Mouse (Mus musculus): ENCODE data around the gene Rnase1.

Gene Rnase1

DNA sequence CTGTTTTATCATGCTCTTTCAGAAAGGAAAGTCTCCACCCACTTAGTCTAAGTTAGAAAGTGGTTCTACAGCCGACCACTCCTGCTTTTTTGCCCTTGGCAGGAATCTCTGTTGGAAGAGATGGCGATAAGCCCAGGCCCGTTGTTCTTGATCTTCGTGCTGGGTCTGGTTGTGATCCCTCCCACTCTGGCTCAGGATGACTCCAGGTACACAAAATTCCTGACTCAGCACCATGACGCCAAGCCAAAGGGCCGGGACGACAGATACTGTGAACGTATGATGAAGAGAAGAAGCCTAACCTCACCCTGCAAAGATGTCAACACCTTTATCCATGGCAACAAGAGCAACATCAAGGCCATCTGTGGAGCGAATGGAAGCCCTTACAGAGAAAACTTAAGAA is 45.3 kb downstream of the Rnase1 start:
- in situ Hi-C loops (cut with MboI; ENCODE audit: low pct_unique_long_range_greater_than_20kb in 1 of 2, low sequenced_read_pairs in 2 of 2, unreplicated experiment in 1 of 2) = loop anchor here in 1 of 2 experiments (5.0 kb wide), 1 partner anchor 166 kb away; no protein-coding TSS in a partner anchor

DNA sequence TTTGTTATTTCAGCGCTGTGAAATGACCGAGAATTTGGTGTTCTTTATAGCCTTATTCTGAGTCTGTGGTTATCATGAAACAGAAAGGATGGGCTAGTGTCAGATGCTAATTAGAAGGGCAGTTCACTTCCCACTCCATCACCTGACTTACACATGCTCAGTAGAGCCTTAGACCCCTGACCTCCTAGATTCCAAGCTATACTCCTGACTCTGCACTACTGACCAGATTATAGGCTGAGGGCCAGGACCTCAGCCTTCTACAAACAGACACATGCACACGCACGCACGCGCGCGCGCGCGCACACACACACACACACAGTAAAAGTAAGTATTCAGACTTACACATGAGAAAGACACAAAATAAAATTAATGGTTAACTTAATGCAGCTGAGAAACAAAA is 47.7 kb downstream of the Rnase1 start:
- in situ Hi-C loops (cut with MboI; ENCODE audit: low pct_unique_long_range_greater_than_20kb in 1 of 2, low sequenced_read_pairs in 2 of 2, unreplicated experiment in 1 of 2) = loop anchor here (5.0 to 10.0 kb wide), 2 partner anchors 673 to 676 kb away; partner anchors contain the start of gene Ang4 (in 2 of the 2)

DNA sequence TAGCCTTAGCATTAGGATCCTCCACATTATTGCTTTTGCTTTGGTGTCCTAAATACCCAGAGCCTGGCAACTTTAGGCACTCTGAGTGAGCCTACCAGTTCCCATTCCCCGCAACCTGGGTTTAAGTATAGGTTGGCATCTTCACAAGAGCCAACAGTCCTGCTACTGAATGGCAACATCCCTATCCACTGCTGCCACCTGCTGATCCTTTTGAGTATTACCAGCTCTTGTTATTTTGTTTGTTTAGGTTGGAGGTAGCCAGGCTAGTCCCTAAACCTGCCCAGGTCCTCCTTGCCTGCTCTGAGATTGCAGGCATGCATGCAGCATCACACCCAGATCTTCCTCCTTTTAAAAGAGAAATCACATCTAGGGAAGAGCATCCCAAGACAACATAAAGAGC is 48.3 kb downstream of the Rnase1 start:
- in situ Hi-C loops (cut with MboI; ENCODE audit: low pct_unique_long_range_greater_than_20kb in 1 of 2, low sequenced_read_pairs in 2 of 2, unreplicated experiment in 1 of 2) = loop anchor here (5.0 to 10.0 kb wide), 2 partner anchors 674 to 677 kb away; partner anchors contain the start of gene Ang4 (in 2 of the 2)

DNA sequence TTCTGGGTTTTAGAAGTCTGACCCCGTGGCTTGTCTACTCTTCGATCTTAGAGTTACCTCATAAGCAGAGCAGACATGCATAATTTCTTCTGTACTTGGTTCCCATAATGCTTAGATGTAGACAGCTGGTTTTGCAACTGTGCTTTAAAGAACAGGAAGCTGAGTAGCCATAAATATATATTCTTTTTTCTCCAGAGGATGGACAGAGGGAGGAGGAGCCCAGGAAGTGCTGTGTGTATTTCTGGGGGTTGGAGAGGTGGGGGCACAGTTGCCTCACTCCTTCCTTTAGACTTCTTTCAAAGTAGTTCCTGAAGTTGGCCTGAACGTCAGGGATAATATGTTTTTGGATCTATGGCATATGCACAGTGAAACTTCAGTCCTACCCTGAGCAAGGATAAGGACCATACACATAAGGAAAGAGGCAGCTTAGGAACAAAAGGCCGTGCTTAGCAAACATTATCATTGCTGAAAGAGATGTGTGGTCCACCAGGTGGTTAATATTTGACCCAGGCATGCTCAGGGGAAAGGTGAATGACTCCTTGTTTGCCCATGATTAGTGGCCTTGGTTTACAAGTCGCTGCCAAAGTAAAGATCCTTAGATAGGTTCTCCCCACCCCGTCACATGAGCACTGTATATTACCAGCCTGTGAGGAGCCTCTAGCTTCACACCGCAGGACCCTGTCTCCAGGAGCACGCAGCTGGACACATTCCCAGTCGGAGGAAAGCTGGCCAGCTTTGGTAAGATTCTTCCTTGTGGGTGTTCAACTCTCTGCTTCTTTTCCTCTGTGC is 50.7 kb downstream of the Rnase1 start:
- in situ Hi-C loops (cut with MboI; ENCODE audit: low pct_unique_long_range_greater_than_20kb in 1 of 2, low sequenced_read_pairs in 2 of 2, unreplicated experiment in 1 of 2) = loop anchor here (5.0 to 10.0 kb wide), 2 partner anchors 676 to 679 kb away; partner anchors contain the start of gene Ang4 (in 2 of the 2)
